Mouse (Mus musculus): ENCODE results near the gene Grin3a.
"Not testable (repeated sequence)": the region's sequence is repeated elsewhere in the genome, so short reads cannot be mapped to it uniquely, and the experiment has no call there.

The Grin3a gene

GRCm38 (mm10) chr4:49681812-49682211, 163.7 kb downstream of the Grin3a start, which contains the start of gene Ppp3r2:
Gene Ppp3r2 (minus strand): TSS chr4:49682024.
- DNase-seq (ENCODE audit: extremely low read depth, insufficient read length, low spot score) = peak; percentile 7

- DNase-seq (ENCODE audit: extremely low read depth, insufficient read length, low spot score) = no peak
Measured at GRCm38 (mm10) chr4:49680171-49680875, 165.2 kb downstream of the Grin3a start.

- no peak for DNase-seq (ENCODE audit: extremely low read depth, insufficient read length, low spot score)
Measured at GRCm38 (mm10) chr4:49676790-49677189, 168.8 kb downstream of the Grin3a start.

- DNase-seq (ENCODE audit: extremely low read depth, insufficient read length, low spot score) = no peak
Measured at GRCm38 (mm10) chr4:49676071-49676470, 169.5 kb downstream of the Grin3a start.

GRCm38 (mm10) chr4:49664850-49665249, 180.7 kb downstream of the Grin3a start:
- no peak for DNase-seq (ENCODE audit: extremely low read depth, insufficient read length, low spot score)

- no peak for DNase-seq (ENCODE audit: extremely low read depth, insufficient read length, low spot score)
Measured at GRCm38 (mm10) chr4:49662231-49662630, 183.3 kb downstream of the Grin3a start.

GRCm38 (mm10) chr4:49661664-49662063, 183.9 kb downstream of the Grin3a start:
- DNase-seq (ENCODE audit: extremely low read depth, insufficient read length, low spot score) = no peak

GRCm38 (mm10) chr4:49659421-49659820, 186.1 kb downstream of the Grin3a start:
- DNase-seq (ENCODE audit: extremely low read depth, insufficient read length, low spot score) = no peak

- no peak for DNase-seq (ENCODE audit: extremely low read depth, insufficient read length, low spot score)
Measured at GRCm38 (mm10) chr4:49639913-49640312, 205.6 kb downstream of the Grin3a start.

- DNase-seq (ENCODE audit: extremely low read depth, insufficient read length, low spot score) = no peak
Measured at GRCm38 (mm10) chr4:49637821-49638220, 207.7 kb downstream of the Grin3a start.

GRCm38 (mm10) chr4:49632139-49632481, 213.4 kb downstream of the Grin3a start:
- no peak for DNase-seq (ENCODE audit: extremely low read depth, insufficient read length, low spot score)

GRCm38 (mm10) chr4:49631319-49632138, 214.0 kb downstream of the Grin3a start, which contains the start of gene Rnf20:
Gene Rnf20 (plus strand): TSS chr4:49632006.
- DNase-seq (ENCODE audit: extremely low read depth, insufficient read length, low spot score) = peak; percentile 95

GRCm38 (mm10) chr4:49628941-49629340, 216.6 kb downstream of the Grin3a start:
- no peak for DNase-seq (ENCODE audit: extremely low read depth, insufficient read length, low spot score)

- DNase-seq (ENCODE audit: extremely low read depth, insufficient read length, low spot score) = no peak
Measured at GRCm38 (mm10) chr4:49626973-49627372, 218.6 kb downstream of the Grin3a start.

- DNase-seq (ENCODE audit: extremely low read depth, insufficient read length, low spot score) = not testable (repeated sequence)
Measured at GRCm38 (mm10) chr4:49624969-49625368, 220.6 kb downstream of the Grin3a start.

- no peak for DNase-seq (ENCODE audit: extremely low read depth, insufficient read length, low spot score)
Measured at GRCm38 (mm10) chr4:49623916-49624315, 221.6 kb downstream of the Grin3a start.

GRCm38 (mm10) chr4:49622272-49622671, 223.3 kb downstream of the Grin3a start:
- DNase-seq (ENCODE audit: extremely low read depth, insufficient read length, low spot score) = no peak

- not testable (repeated sequence) for DNase-seq (ENCODE audit: extremely low read depth, insufficient read length, low spot score)
Measured at GRCm38 (mm10) chr4:49619861-49620260, 225.7 kb downstream of the Grin3a start.

- DNase-seq (ENCODE audit: extremely low read depth, insufficient read length, low spot score) = no peak
Measured at GRCm38 (mm10) chr4:49616924-49617323, 228.6 kb downstream of the Grin3a start.

Data from 3134 (cell line).